Mouse (Mus musculus) liver, adult 2 months (tissue): ENCODE measurements around the gene Sstr4.

Source experiments
- CTCF ChIP-seq: fragments of 200-500 bp; IDR thresholded peaks from 2 replicates; pipeline ENCODE4 v1.5.1; 2011; ENCODE audit warnings: low read depth, low read length, control low read depth
- POLR2A ChIP-seq: fragments of 200-500 bp; IDR thresholded peaks from 2 replicates; pipeline ENCODE4 v1.6.1; 2011; ENCODE audit warnings: low read length, control low read depth; ENCODE audit not compliant: insufficient read depth; ENCODE audit errors: extremely low read depth

DNA sequence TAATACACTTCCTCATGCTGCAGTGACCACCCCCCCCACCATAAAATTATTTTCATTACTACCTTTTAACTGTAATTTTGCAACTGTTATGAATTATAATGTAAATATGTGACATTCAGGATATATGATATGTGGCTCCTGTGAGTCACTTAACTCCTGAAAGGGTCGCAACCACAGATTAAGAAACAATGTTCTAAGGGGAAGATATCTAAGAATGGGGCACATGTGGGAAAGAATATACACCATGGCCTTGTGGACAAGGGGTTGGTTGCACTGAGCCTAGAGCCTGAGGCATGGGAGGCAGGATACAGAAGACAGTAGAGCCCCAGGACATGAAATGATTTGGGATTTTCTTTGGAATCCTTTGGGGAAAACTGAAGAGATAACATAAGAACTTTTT lies 50.5 kb downstream of the Sstr4 start:
- TF ChIP-seq POLR2A (no peak), CTCF (no peak)
